Mouse (Mus musculus) forebrain, embryonic 11.5 days (tissue): ENCODE measurements around the gene Snrpc. TPM values are rescaled to one million over a fixed set of nuclear protein-coding genes. Genes with fewer than 3 reads are reported as not detected.
A peak's percentile ranks its signal among the peaks of the same experiment; 100 is the strongest.

Experiments used
- ATAC-seq: fragments of 200-750 bp; cut with Nextera tagmentation; replicated peaks from 2 replicates; pipeline ENCODE4 v1.8.0; 2017; ENCODE audit warnings: moderate TSS enrichment; ENCODE audit not compliant: low FRiP score
- DNase-seq: peaks from one replicate; pipeline ENCODE4 v3.0.0-alpha.2; 2017; ENCODE audit warnings: low spot score
- H3K27ac ChIP-seq: fragments of 300-500 bp; sonication (generic); 2 replicates; pipeline ENCODE4 v1.5.1; 2014; ENCODE audit warnings: low read depth, low read length
- H3K27me3 ChIP-seq: fragments of 300-500 bp; sonication (generic); 2 replicates; pipeline ENCODE4 v1.6.1; 2014; ENCODE audit warnings: mild to moderate bottlenecking, low read length, mixed read lengths; ENCODE audit not compliant: control insufficient read depth, insufficient read depth
- H3K36me3 ChIP-seq: fragments of 300-500 bp; sonication (generic); 2 replicates; pipeline ENCODE4 v1.6.1; 2014; ENCODE audit warnings: mild to moderate bottlenecking, low read length, moderate library complexity, mixed read lengths; ENCODE audit not compliant: control insufficient read depth, insufficient read depth
- H3K4me1 ChIP-seq: fragments of 300-500 bp; sonication (generic); replicated peaks from 2 replicates; pipeline ENCODE4 v1.6.1; 2014; ENCODE audit warnings: low read length, mixed read lengths; ENCODE audit not compliant: control insufficient read depth, insufficient read depth
- H3K4me2 ChIP-seq: fragments of 300-500 bp; sonication (generic); 2 replicates; pipeline ENCODE4 v1.6.1; 2014; ENCODE audit warnings: low read depth, mild to moderate bottlenecking, low read length, moderate library complexity, mixed read lengths; ENCODE audit not compliant: severe bottlenecking
- H3K4me3 ChIP-seq: fragments of 300-500 bp; sonication (generic); 2 replicates; pipeline ENCODE4 v1.5.1; 2014; ENCODE audit warnings: low read depth, low read length
- H3K9ac ChIP-seq: fragments of 300-500 bp; sonication (generic); 2 replicates; pipeline ENCODE4 v1.6.1; 2014; ENCODE audit warnings: low read length
- H3K9me3 ChIP-seq: fragments of 300-500 bp; sonication (generic); 2 replicates; pipeline ENCODE4 v1.6.1; 2016; ENCODE audit warnings: low read length, mixed read lengths; ENCODE audit not compliant: control insufficient read depth
- WGBS: fragments of 180-500 bp; shearing (Covaris S2); extraction: QIAGEN DNeasy Blood & Tissue Kit; methylation state at CpG from one replicate; pipeline ENCODE4 v1.1.7; 2014; 5-methylcytosine and 5-hydroxymethylcytosine counted together
- polyA plus RNA-seq: library from polyadenylated mRNA; unstranded; fragments of >200 nt; fragmentation: Nextera tagmentation; extraction: Ambion mirVana; gene quantifications from 2 replicates; pipeline ENCODE4 v1.2.1, GENCODE M21; 2014

Gene Snrpc
- polyA plus RNA-seq, 1 experiment from 2014 or later: 373 TPM

DNA sequence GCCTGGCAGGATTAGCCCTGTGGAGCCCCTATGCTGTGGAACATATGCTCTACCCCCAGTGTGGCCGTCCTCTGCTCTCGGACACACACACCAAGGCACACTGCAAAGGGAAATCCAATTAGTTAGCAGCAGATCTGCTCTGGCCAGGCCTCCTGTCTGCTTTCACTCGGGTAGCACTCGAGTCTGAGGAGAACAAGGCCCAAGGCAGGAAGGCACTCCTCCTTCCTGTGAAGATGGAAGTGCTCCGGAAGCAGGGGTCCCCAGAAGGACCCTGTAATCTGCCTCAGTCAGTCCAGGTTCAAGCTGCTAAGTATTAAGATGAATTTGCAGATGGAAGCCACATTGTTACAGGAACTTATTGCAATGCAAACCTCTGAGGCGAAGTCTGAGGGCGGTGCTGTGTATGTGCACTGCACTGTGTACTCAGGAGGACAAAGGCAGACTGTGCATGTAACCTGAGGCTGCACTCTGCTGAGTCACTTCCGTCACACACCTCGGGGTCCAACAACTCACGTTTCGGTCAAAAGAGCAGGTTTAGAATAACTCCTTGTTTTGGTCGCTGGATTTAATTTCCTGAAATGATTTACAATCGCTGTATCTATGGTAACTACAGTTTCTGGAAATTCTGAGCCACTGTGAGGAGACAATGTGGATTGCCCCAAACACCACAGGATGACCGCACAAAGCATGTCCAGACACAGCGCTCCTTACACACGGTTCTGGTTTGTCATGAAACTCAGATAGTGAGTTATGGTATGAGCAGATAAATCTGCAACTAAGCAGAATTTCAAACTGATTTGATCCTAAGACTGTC is 38.0 kb upstream of the Snrpc start:
- DNase-seq (peak; percentile 53), ATAC-seq (no peak)
- H3K4me1 ChIP-seq: peaks cover 6% of the 10 kb centered on the region
- peak overlapping the region; percentile 51; the same call in 1 of the 2 replicates for H3K27ac ChIP-seq
- no peak overlapping the region for H3K4me3 ChIP-seq
- no peaks in the 10 kb centered on the region for H3K36me3 ChIP-seq
- 62% methylated on average over 16 of the region's 16 CpGs for WGBS
- no peak overlapping the region for H3K4me2 ChIP-seq
- H3K9me3 ChIP-seq: no peaks in the 10 kb centered on the region
- no peak overlapping the region for H3K9ac ChIP-seq
- H3K27me3 ChIP-seq: no peaks in the 10 kb centered on the region

DNA sequence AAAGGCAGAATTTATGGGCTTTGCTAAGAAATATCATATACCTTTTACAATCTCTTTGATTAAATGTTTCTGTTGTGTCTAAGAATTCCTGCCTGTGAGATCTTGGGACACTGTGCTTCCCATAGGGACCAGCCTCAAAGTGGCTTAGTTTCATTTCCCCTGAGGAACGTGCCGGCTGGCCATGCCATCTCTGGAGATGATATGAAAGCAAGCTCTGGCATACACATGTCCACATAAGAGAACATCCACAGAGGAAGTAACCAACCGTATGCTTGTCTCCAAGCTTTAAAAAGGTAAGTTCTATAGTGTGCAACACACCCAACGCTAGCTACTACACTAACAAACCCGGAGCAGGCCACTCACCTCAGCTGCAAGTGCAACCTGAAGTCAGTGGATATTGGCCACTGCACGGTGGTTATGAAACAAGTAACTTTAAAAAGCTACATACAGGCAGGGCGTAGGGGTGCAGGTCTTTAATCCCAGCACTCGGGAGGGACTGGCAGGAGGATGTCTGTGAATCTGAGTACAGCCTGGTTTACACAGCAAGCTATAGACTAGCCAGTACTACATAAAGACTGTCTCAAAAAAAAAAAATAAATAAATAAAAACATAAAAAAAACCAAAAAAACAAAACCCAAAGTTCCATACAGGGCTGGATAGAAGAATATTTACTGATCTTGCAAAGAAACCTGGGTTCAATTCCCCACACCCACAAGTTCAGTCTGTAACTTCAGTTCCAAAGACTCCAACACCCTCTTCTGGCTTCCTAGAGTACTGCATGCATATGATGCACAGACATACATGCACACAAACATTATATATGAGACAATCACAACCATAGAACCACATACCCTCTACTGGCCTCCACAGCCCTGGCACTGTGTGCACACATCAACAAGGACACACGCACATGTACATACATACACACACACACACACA is 37.0 kb upstream of the Snrpc start:
- H3K4me1 ChIP-seq: peaks cover 6% of the 10 kb centered on the region

DNA sequence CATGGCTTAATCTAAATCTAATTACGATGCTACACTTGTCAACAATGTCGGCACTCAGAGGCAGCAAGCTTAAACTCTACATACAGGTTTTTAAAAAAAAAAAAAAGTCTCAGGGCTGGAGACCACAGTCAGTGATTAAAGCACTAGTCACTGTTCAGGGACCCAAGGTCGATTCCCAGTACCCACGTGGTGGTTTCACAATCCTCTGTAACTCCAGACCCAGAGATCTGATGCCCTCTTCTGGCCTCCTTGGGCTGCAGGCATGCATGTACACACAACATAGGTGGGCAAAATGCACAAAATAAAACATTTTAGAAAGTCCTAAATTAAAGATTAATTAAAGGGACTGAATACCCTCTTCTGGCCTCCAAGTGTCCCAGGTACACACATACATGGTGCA is 34.2 kb upstream of the Snrpc start:
- Histone ChIP-seq H3K27ac (no peak overlapping the region), H3K4me2 (no peak overlapping the region), H3K4me1 (peaks cover 3% of the 10 kb centered on the region; the same call in 1 of the 2 replicates), H3K9ac (no peak overlapping the region), H3K27me3 (no peaks in the 10 kb centered on the region), H3K36me3 (no peaks in the 10 kb centered on the region), H3K4me3 (no peak overlapping the region), H3K9me3 (no peaks in the 10 kb centered on the region)
- ATAC-seq (no peak), DNase-seq (no peak)
- WGBS: 83% methylated on average over 4 of the region's 4 CpGs

More for the DNA sequence above, 37.0 kb upstream of the Snrpc start:
- Histone ChIP-seq H3K27ac (no peak overlapping the region), H3K27me3 (no peaks in the 10 kb centered on the region), H3K9ac (no peak overlapping the region), H3K4me3 (no peak overlapping the region), H3K4me2 (no peak overlapping the region), H3K36me3 (no peaks in the 10 kb centered on the region), H3K9me3 (no peaks in the 10 kb centered on the region)
- ATAC-seq (no peak), DNase-seq (no peak)
- 86% methylated on average over 9 of the region's 9 CpGs for WGBS

DNA sequence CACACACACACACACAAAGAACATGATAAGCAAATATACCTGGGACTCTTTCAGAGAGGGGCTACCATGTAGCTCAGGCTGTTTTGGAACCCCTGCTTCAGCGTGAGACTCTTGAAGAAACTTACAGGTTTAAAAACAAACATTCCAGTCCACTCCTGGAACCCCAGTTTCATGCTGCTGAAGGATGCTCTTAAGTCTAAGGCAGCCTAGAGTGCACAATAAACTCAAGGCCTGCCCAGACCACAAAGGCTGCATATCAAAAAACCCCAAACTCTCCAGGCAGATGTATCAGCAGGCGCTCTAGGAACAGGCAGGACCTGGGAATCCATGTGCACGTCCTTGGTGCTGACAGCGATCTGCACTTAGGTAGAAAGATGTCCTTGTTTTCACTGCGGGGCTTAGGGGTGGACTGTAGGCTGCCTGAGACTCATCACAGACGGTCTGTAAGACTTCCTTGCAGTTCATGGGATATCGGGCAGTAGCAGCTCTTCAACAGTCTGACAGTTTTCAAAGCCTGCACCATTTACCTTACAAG is 33.7 kb upstream of the Snrpc start:
- peaks cover 3% of the 10 kb centered on the region; the same call in 1 of the 2 replicates for H3K4me1 ChIP-seq
- H3K4me3 ChIP-seq: no peak overlapping the region
- no peaks in the 10 kb centered on the region for H3K36me3 ChIP-seq
- no peak overlapping the region for H3K9ac ChIP-seq
- H3K9me3 ChIP-seq: no peaks in the 10 kb centered on the region
- no peak overlapping the region for H3K4me2 ChIP-seq
- ATAC-seq (no peak), DNase-seq (no peak)
- no peak overlapping the region for H3K27ac ChIP-seq
- no peaks in the 10 kb centered on the region for H3K27me3 ChIP-seq
- 91% methylated on average over 7 of the region's 7 CpGs for WGBS

DNA sequence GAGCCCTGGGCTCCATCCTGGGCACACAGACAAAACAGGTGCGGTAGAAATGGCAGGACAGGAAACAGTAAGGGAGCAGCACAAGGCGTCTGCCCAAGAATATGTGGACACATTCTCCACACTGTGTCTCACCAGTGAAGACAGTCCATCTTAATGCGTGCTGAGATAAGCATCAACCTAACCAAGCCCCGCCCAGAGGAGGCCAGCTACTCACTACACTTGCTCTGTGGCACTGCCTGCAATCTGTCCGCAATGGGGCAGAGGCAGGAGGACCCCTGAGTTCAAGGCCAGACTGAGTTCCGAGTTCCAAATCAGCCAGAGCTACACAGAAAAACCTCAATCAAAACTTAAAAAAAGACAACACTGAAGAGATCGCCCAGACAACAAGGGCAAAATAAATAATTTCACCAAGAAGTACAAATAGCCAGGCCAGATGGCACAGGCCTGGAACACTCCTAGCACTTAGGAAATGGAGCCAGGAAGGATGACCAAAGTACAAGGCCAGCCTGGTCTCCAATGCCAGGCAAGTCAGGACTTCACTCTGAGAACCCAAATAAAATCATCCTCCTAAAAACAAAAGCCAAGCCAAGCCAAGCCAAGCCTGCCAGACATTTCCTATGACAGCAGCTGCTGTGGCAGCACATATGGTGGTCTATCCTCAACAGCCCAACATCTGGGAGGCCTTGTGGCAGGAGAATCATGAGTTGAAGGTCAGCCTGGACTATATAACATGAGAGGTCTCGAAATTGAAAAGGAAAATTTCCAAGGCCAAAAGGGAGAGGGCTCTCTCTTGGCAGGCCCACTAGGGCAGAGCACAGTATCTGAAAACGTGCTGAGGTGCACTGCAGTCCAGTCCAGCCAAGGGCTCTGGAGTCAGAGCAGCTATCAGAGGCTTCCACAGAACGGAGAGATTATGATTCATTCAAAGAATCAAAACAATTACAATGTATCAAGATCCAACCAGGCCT is 32.9 kb upstream of the Snrpc start:
- DNase-seq (no peak), ATAC-seq (no peak)
- WGBS: 87% methylated on average over 10 of the region's 10 CpGs

DNA sequence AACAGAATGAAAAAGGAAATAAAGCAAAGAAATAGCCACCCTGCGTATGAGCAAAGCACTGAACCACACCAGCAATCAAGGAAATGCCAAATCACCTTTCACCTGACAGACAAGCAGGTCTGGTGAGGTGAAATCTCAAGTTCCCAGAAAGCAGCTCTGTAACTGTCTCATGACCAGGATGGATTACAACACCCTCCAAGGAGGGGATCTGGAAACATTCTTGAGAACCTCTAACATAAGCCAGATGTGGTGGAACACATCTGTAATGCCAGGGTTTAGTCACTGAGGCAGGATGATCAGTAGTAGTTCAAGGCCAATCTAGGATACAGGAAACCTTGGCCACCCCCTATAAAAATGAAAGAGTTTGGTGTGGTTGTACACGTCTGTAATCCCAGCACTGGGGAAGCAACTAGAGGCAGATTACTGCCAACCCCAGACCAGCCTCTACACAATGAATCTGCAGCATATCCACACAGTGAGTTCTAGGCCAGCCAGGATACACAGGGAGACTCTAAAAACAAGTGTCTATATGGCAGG is 30.3 kb upstream of the Snrpc start:
- DNase-seq: no peak

More for the DNA sequence above, 32.9 kb upstream of the Snrpc start:
- H3K4me1 ChIP-seq: peaks cover under 1% of the 10 kb centered on the region; the same call in 1 of the 2 replicates
- no peak overlapping the region for H3K9ac ChIP-seq
- no peaks in the 10 kb centered on the region for H3K27me3 ChIP-seq
- H3K4me2 ChIP-seq: no peak overlapping the region
- H3K4me3 ChIP-seq: no peak overlapping the region
- no peaks in the 10 kb centered on the region for H3K36me3 ChIP-seq
- no peak overlapping the region for H3K27ac ChIP-seq
- H3K9me3 ChIP-seq: no peaks in the 10 kb centered on the region

DNA sequence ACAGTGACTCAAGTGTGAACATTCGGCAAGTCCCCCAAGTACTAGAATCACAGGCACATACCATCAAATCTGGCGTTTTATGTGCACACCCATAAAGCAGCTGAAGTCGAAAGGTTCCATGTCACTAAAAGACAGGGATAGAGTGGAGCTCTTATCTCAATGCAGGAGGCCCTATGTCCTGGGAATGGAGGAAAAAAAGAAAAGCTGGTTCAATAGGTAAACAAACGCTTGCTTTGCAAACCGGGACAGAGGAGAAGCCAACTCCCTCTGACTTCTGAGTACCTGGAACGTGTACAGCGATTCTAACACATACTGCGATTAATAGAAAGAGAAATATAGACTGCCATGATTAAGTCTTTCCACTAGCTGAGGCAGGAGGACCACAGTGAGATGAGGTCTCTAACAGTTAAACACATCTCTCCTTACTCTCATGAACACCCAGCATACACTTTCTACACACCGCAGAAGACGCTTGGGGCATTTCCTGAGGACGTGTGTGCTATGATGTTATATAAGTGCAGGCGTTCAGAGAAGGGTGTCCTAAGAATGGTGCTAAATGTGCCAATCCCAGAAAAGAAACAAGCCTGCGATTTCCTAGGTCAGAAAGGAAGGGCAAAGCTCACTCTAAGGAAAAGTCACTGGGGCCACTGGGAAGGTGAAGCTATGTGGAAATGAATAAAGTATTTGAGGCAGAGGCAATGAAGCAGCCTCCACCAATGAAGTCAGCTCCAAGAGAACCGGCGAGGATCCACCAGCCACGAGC is 27.2 kb upstream of the Snrpc start:
- no peak overlapping the region for H3K27ac ChIP-seq
- no peak for ATAC-seq
- no peaks in the 10 kb centered on the region for H3K27me3 ChIP-seq
- no peaks in the 10 kb centered on the region for H3K9me3 ChIP-seq
- H3K4me3 ChIP-seq: no peak overlapping the region
- H3K4me2 ChIP-seq: no peak overlapping the region
- no peak for DNase-seq
- no peaks in the 10 kb centered on the region for H3K36me3 ChIP-seq
- H3K9ac ChIP-seq: no peak overlapping the region
- H3K4me1 ChIP-seq: no peaks in the 10 kb centered on the region
- 92% methylated on average over 16 of the region's 16 CpGs for WGBS

More for the DNA sequence above, 30.3 kb upstream of the Snrpc start:
- H3K4me1 ChIP-seq: no peaks in the 10 kb centered on the region
- ATAC-seq: no peak
- H3K27me3 ChIP-seq: no peaks in the 10 kb centered on the region
- H3K27ac ChIP-seq: no peak overlapping the region
- H3K36me3 ChIP-seq: no peaks in the 10 kb centered on the region
- H3K9ac ChIP-seq: no peak overlapping the region
- WGBS: 73% methylated on average over 2 of the region's 2 CpGs
- no peaks in the 10 kb centered on the region for H3K9me3 ChIP-seq
- H3K4me3 ChIP-seq: no peak overlapping the region
- no peak overlapping the region for H3K4me2 ChIP-seq
